29 mouse cellular contexts compared by ENCODE assay signal in the genomic region with DNA sequence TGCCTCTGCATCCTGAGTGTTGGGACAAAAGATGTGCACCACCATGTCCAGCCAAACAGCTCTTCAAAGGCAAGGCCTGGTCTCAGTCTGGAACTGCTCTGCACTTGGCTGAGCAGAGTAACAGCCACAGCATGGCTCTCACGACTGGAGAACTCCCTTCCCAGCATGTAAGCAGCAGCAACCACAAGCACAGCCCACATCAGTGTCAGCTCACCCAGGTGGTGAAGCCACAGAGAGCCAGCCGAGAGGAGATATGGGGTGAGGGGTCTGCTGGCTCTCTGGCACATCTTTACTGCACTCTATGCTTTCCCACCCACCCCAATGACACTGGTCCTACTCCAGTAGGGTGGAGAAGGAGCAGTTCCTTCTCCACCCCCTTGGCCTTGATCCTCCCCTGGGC. TPM values are rescaled to one million over a fixed set of nuclear protein-coding genes. Genes with fewer than 3 reads are reported as not detected.
DNase-seq lines count a peak whose midpoint lies in the region; ATAC-seq lines count a peak whose summit lies in the region.
"Had no signal": no experiment of that assay in that cellular context is flagged by ENCODE, and none has a peak within 500 bp of the region (broad histone marks: within the 10 kb centered on the region; RNA-seq: fewer than 3 reads in every experiment).

No protein-coding gene starts in this region.

- no peaks in the 10 kb centered on the region for H3K9me3 ChIP-seq in kidney, embryonic 16.5 days (ENCODE audit: low read length)
- H3K9me3 ChIP-seq: embryonic facial prominence, embryonic 13.5 days; heart, embryonic 12.5 days; hindbrain, embryonic 12.5 days; limb, embryonic 10.5 days; limb, embryonic 15.5 days; liver, embryonic 15.5 days; neural tube, embryonic 15.5 days had no signal

- H3K9ac ChIP-seq in kidney, embryonic 16.5 days (replicated peaks; ENCODE audit: low read length): no peak overlapping the region
- H3K9ac ChIP-seq: embryonic facial prominence, embryonic 13.5 days; heart, embryonic 12.5 days; hindbrain, embryonic 12.5 days; limb, embryonic 15.5 days; liver, embryonic 15.5 days; lung, embryonic 14.5 days; neural tube, embryonic 15.5 days had no signal

- DNase-seq in kidney, postnatal 10 days: peak; percentile 4
- peak; percentile 45 for DNase-seq in T-cell, adult 2 months (ENCODE audit: low spot score)
- peak; percentile 47 for DNase-seq in naive thymus-derived CD4-positive, alpha-beta T cell, adult 2 months (ENCODE audit: low read depth)
- peak; percentile 80 for DNase-seq in thymus, postnatal 14 days
- DNase-seq in layer of hippocampus, adult 9-10 months (ENCODE audit: low spot score): no peak
- no peak for DNase-seq in right cerebral cortex, postnatal 25 days
- DNase-seq: adrenal gland, postnatal 10 days; B cell, adult 2 months; embryo, embryonic 11 days; gastrocnemius, adult 2 months; heart, adult 2 months; heart, postnatal 14 days; kidney, postnatal 4 days; layer of hippocampus, adult 9-11 months; lung, embryonic 14.5 days; lung, postnatal 14 days; spleen, adult 18-20 months had no signal

- H3K27ac ChIP-seq in kidney, embryonic 16.5 days (ENCODE audit: low read length): no peak overlapping the region
- H3K27ac ChIP-seq: embryonic facial prominence, embryonic 13.5 days; gastrocnemius, adult 2 months; heart, adult 2 months; hindbrain, embryonic 12.5 days; limb, embryonic 10.5 days; limb, embryonic 15.5 days; liver, embryonic 15.5 days; neural tube, embryonic 15.5 days had no signal

- H3K4me3 ChIP-seq in kidney, embryonic 16.5 days (ENCODE audit: low read length): no peak overlapping the region
- H3K4me3 ChIP-seq: embryonic facial prominence, embryonic 13.5 days; gastrocnemius, adult 2 months; heart, adult 2 months; heart, embryonic 12.5 days; hindbrain, embryonic 12.5 days; limb, embryonic 10.5 days; limb, embryonic 15.5 days; liver, embryonic 15.5 days; neural tube, embryonic 15.5 days had no signal

- H3K4me2 ChIP-seq in kidney, embryonic 16.5 days (replicated peaks; ENCODE audit: low read depth, low read length): no peak overlapping the region
- H3K4me2 ChIP-seq: embryonic facial prominence, embryonic 13.5 days; heart, embryonic 12.5 days; hindbrain, embryonic 12.5 days; limb, embryonic 15.5 days; liver, embryonic 15.5 days; lung, embryonic 14.5 days; neural tube, embryonic 15.5 days had no signal

- 74% methylated on average over 2 of the region's 2 CpGs for WGBS in kidney, embryonic 16.5 days

- no peak for ATAC-seq in kidney, embryonic 16.5 days (ENCODE audit: low FRiP score, low TSS enrichment)
- no peak for ATAC-seq in monocyte, adult 5-6 weeks (replicated peaks; ENCODE audit: insufficient number of reproducible peaks, low FRiP score, low TSS enrichment, poor library complexity, severe bottlenecking)
- ATAC-seq: forebrain, embryonic 16.5 days; intestine, postnatal 0 days had no signal

- peaks cover 18% of the 10 kb centered on the region for H3K4me1 ChIP-seq in kidney, embryonic 16.5 days (ENCODE audit: insufficient read depth, low read length)

- H3K27me3 ChIP-seq in kidney, embryonic 16.5 days (ENCODE audit: insufficient read depth, low read length): no peaks in the 10 kb centered on the region
- H3K27me3 ChIP-seq: CH12.LX; embryonic facial prominence, embryonic 13.5 days; heart, embryonic 12.5 days; hindbrain, embryonic 12.5 days; limb, embryonic 15.5 days; liver, embryonic 15.5 days; neural tube, embryonic 15.5 days had no signal

- H3K36me3 ChIP-seq in kidney, embryonic 16.5 days (ENCODE audit: insufficient read depth, low read length): peaks cover 53% of the 10 kb centered on the region

RNA-seq across cellular contexts. Expression of gene Gsk3a, which starts 4.6 kb away (rescaled TPM):
- polyA plus RNA-seq in kidney, embryonic 16.5 days (2015; fragmentation: Nextera tagmentation; extraction: Ambion mirVana): 9.0 and 9.9 TPM in 2 replicates
- total RNA-seq in monocyte, adult 5-6 weeks (2017): 42.8 to 71.0 TPM (median 43.0 TPM) in 3 replicates

RNA-seq across cellular contexts. Expression of gene Zfp526, which starts 11.8 kb away (rescaled TPM):
- polyA plus RNA-seq in kidney, embryonic 16.5 days (2015; fragmentation: Nextera tagmentation; extraction: Ambion mirVana): 2.7 and 3.0 TPM in 2 replicates
- total RNA-seq in monocyte, adult 5-6 weeks (2017): 2.4 to 9.8 TPM (median 2.6 TPM) in 3 replicates

RNA-seq across cellular contexts. Expression of gene Dedd2, which starts 12.6 kb away (rescaled TPM):
- polyA plus RNA-seq in kidney, embryonic 16.5 days (2015; fragmentation: Nextera tagmentation; extraction: Ambion mirVana): 12.0 and 13.2 TPM in 2 replicates
- 75.0 to 94.7 TPM (median 76.7 TPM) in 3 replicates for total RNA-seq in monocyte, adult 5-6 weeks (2017)

RNA-seq across cellular contexts. Expression of gene Erf, which starts 17.5 kb away (rescaled TPM):
- polyA plus RNA-seq in kidney, embryonic 16.5 days (2015; fragmentation: Nextera tagmentation; extraction: Ambion mirVana): 12.5 and 15.2 TPM in 2 replicates
- 3.7 to 8.1 TPM (median 7.3 TPM) in 3 replicates for total RNA-seq in monocyte, adult 5-6 weeks (2017)

RNA-seq across cellular contexts. Expression of gene Cic, which starts 34.4 kb away (rescaled TPM):
- 28.9 and 30.8 TPM in 2 replicates for polyA plus RNA-seq in kidney, embryonic 16.5 days (2015; fragmentation: Nextera tagmentation; extraction: Ambion mirVana)
- total RNA-seq in monocyte, adult 5-6 weeks (2017): 55.5 to 68.5 TPM (median 65.9 TPM) in 3 replicates

Comparison
In these comparisons a context has a peak if more than half of its experiments do, and no peak if none do; other contexts are left out.
1. DNase-seq: peak in kidney, postnatal 10 days (single experiment), T-cell, adult 2 months (single experiment), naive thymus-derived CD4-positive, alpha-beta T cell, adult 2 months (single experiment) and thymus, postnatal 14 days (single experiment); none in layer of hippocampus, adult 9-10 months (single experiment) and right cerebral cortex, postnatal 25 days (single experiment).